Mouse (Mus musculus): ENCODE measurements around the gene Adam4.
"Not testable (repeated sequence)": the region's sequence is repeated elsewhere in the genome, so short reads cannot be mapped to it uniquely, and the experiment has no call there.

The Adam4 gene

GRCm38 (mm10) chr12:81421846-81422245 is at the start of gene Adam4:
TSS of gene Adam4 (minus strand) at chr12:81421946.
- no peak for DNase-seq (ENCODE audit: low read depth in 2 of 2, low spot score in 2 of 2)

- not testable (repeated sequence) for DNase-seq (ENCODE audit: low read depth in 2 of 2, low spot score in 2 of 2)
These were observed 37.3 kb upstream of the Adam4 start for GRCm38 (mm10) chr12:81459051-81459450.

GRCm38 (mm10) chr12:81438985-81439384 is 17.2 kb upstream of the Adam4 start:
- DNase-seq (ENCODE audit: low read depth in 2 of 2, low spot score in 2 of 2), result not testable (repeated sequence)

GRCm38 (mm10) chr12:81434778-81435177 is 13.0 kb upstream of the Adam4 start:
- not testable (repeated sequence) for DNase-seq (ENCODE audit: low read depth in 2 of 2, low spot score in 2 of 2)

- DNase-seq (ENCODE audit: low read depth in 2 of 2, low spot score in 2 of 2), result no peak
These were observed 8.5 kb downstream of the Adam4 start for GRCm38 (mm10) chr12:81413211-81413610.

- DNase-seq (ENCODE audit: low read depth in 2 of 2, low spot score in 2 of 2), result no peak
These were observed 12.8 kb downstream of the Adam4 start for GRCm38 (mm10) chr12:81408966-81409365.

- peak in 1 of 2 experiments; percentile 1 for DNase-seq (ENCODE audit: low read depth in 2 of 2, low spot score in 2 of 2)
These were observed 19.6 kb downstream of the Adam4 start for GRCm38 (mm10) chr12:81402187-81402586.

GRCm38 (mm10) chr12:81379364-81379763 is 42.4 kb downstream of the Adam4 start, which contains the start of gene Gm4787:
TSS of gene Gm4787 (minus strand) at chr12:81379464.
- not testable (repeated sequence) for DNase-seq (ENCODE audit: low read depth in 2 of 2, low spot score in 2 of 2)
